Mouse (Mus musculus) megakaryocyte, embryonic 14.5 days (primary cell): ENCODE results near the gene Fars2.

Source experiments
- FLI1 ChIP-seq: IDR thresholded peaks from 2 replicates; pipeline ENCODE4 v1.6.1; 2012; ENCODE audit warnings: low read length, inconsistent platforms, mixed read lengths
- GATA1 ChIP-seq: IDR thresholded peaks from 3 replicates; pipeline ENCODE4 v1.6.1; 2012; ENCODE audit warnings: mixed read lengths, low read length, inconsistent platforms, borderline replicate concordance

DNA sequence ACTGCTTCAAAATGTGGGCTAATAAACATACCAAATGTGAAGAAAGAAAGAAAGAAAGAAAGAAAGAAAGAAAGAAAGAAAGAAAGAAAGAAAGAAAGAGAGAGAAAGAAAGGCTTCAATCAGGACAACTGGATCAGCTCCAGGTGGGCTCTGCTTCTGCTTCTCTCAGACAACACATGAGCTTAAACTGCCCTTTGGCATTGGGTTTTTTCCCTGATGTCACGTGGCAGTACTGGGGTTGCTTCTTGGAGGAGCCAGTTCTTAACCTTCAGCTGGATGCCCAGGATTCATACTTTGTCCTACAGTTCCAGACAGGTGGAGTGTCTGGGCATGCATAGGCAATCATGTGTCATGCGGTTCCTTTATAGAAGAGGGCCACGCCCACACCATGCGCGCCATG lies 493.2 kb downstream of the Fars2 start:
- TF ChIP-seq GATA1 (no peak), FLI1 (no peak)
